Mouse (Mus musculus) testis, adult 2 months (tissue): ENCODE measurements around the gene 4930523C07Rik. TPM values are rescaled to one million over a fixed set of nuclear protein-coding genes. Genes with fewer than 3 reads are reported as not detected.

Experiments
- H3K27ac ChIP-seq: fragments of 200-500 bp; 2 replicates; pipeline ENCODE4 v1.5.1; 2012; ENCODE audit warnings: low read depth, low read length; ENCODE audit not compliant: control insufficient read depth, insufficient read depth
- H3K27me3 ChIP-seq: fragments of 200-500 bp; 2 replicates; pipeline ENCODE4 v1.6.1; 2012; ENCODE audit warnings: mild to moderate bottlenecking, low read length, moderate library complexity; ENCODE audit not compliant: control insufficient read depth, insufficient read depth
- H3K36me3 ChIP-seq: fragments of 200-500 bp; 2 replicates; pipeline ENCODE4 v1.6.1; 2012; ENCODE audit warnings: mild to moderate bottlenecking, low read length; ENCODE audit not compliant: control insufficient read depth, insufficient read depth
- H3K4me1 ChIP-seq: fragments of 200-500 bp; 2 replicates; pipeline ENCODE4 v1.6.1; 2012; ENCODE audit warnings: low read length; ENCODE audit not compliant: control insufficient read depth, insufficient read depth
- H3K4me3 ChIP-seq: fragments of 200-500 bp; 2 replicates; pipeline ENCODE4 v1.5.1; 2012; ENCODE audit warnings: low read depth, mild to moderate bottlenecking, low read length, moderate library complexity, mixed read lengths; ENCODE audit not compliant: control insufficient read depth
- CTCF ChIP-seq: fragments of 200-500 bp; IDR thresholded peaks from 2 replicates; pipeline ENCODE4 v1.5.1; 2012; ENCODE audit warnings: low read depth, mild to moderate bottlenecking, inconsistent platforms, low read length, moderate library complexity; ENCODE audit not compliant: control insufficient read depth, insufficient read depth, insufficient replicate concordance
- POLR2A ChIP-seq: fragments of 200-500 bp; IDR thresholded peaks from 2 replicates; pipeline ENCODE4 v1.6.1; 2012; ENCODE audit warnings: low read depth, mild to moderate bottlenecking, inconsistent platforms, low read length, moderate library complexity; ENCODE audit not compliant: control insufficient read depth
- polyA plus RNA-seq: library from polyadenylated mRNA; depleted of rRNA; stranded (reverse); fragments of >200 nt; gene quantifications from 2 replicates; pipeline ENCODE4 v1.2.3, GENCODE M21; 2012

4930523C07Rik gene
- polyA plus RNA-seq, 1 experiment: 27.8 TPM

GRCm38 (mm10) chr1:160039951-160040645 is 4.1 kb upstream of the 4930523C07Rik start:
- Histone ChIP-seq H3K4me3 (no peak overlapping the region), H3K27ac (no peak overlapping the region), H3K4me1 (no peaks in the 10 kb centered on the region), H3K27me3 (no peaks in the 10 kb centered on the region), H3K36me3 (no peaks in the 10 kb centered on the region)
- TF ChIP-seq POLR2A (no peak), CTCF (no peak)

DNA sequence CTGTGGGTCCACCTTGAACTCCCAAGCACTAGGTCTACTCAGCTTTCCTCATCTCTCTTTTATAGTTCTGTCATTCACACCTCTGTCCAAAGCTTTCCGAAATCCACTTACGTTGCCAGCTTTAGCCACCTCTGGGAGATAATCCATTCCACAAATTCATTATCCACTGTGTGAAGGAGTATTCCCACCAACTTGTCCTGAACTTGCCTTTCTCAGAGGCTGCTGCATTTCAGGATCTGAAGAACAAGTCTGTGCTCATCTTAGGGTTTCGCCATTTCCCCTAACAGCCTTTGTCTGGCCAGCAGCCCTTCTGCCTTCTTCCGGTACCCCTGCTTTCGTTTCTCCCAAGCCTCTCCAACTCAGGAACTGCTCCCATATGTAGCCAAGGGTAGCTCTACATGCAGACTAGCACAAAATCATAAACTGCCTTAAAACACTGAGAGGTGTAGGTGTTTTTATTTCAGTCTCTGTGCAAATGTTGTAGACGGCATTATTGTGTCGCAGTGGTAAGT is 2.9 kb upstream of the 4930523C07Rik start:
- TF ChIP-seq POLR2A: no peak
- TF ChIP-seq CTCF: no peak
- no peaks in the 10 kb centered on the region for H3K4me1 ChIP-seq
- H3K27me3 ChIP-seq: no peaks in the 10 kb centered on the region
- no peak overlapping the region for H3K27ac ChIP-seq
- H3K4me3 ChIP-seq: peak overlapping the region; percentile 41
- no peaks in the 10 kb centered on the region for H3K36me3 ChIP-seq

DNA sequence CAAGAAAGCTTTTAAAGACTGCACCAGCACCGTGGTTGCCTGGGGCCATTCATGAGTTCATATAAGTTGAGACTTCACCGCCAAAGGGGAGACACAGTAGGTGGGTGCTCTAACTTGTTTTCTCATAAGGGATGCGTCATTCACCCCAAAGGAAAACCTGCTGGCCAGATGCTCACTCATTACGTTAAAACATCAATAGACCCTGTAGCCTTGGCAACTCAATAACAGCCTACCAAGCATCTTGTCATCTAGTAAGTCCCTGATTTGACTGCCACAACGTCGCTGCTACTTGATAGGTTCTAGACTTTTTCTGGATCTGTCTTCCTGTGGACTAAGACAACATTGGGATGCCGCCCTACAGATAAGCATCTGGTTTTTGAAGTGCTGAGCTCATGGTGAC is 1.8 kb upstream of the 4930523C07Rik start:
- Histone ChIP-seq H3K4me3 (peak overlapping the region; percentile 88; the same call in 1 of the 2 replicates), H3K4me1 (no peaks in the 10 kb centered on the region), H3K36me3 (no peaks in the 10 kb centered on the region), H3K27ac (no peak overlapping the region), H3K27me3 (no peaks in the 10 kb centered on the region)
- TF ChIP-seq POLR2A: no peak

GRCm38 (mm10) chr1:160043271-160043975 is 759 bp upstream of the 4930523C07Rik start:
- TF ChIP-seq CTCF (no peak), POLR2A (no peak)
- no peak overlapping the region for H3K27ac ChIP-seq
- H3K27me3 ChIP-seq: no peaks in the 10 kb centered on the region
- H3K4me1 ChIP-seq: no peaks in the 10 kb centered on the region
- H3K36me3 ChIP-seq: no peaks in the 10 kb centered on the region
- H3K4me3 ChIP-seq: peak overlapping the region; percentile 88

GRCm38 (mm10) chr1:160045056-160045715 is 1.0 kb downstream of the 4930523C07Rik start:
- Histone ChIP-seq H3K4me1 (peaks cover 3% of the 10 kb centered on the region; the same call in 1 of the 2 replicates), H3K27me3 (no peaks in the 10 kb centered on the region), H3K27ac (no peak overlapping the region), H3K36me3 (no peaks in the 10 kb centered on the region), H3K4me3 (peak overlapping the region; percentile 88)
- TF ChIP-seq POLR2A: no peak
- no peak for TF ChIP-seq CTCF

- Histone ChIP-seq H3K27ac (no peak overlapping the region), H3K4me3 (peak overlapping the region; percentile 72; the same call in 1 of the 2 replicates), H3K36me3 (no peaks in the 10 kb centered on the region), H3K4me1 (peaks cover 3% of the 10 kb centered on the region; the same call in 1 of the 2 replicates), H3K27me3 (no peaks in the 10 kb centered on the region)
- TF ChIP-seq CTCF: no peak
- TF ChIP-seq POLR2A: no peak
Observed at GRCm38 (mm10) chr1:160045971-160046370, 1.8 kb downstream of the 4930523C07Rik start.

DNA sequence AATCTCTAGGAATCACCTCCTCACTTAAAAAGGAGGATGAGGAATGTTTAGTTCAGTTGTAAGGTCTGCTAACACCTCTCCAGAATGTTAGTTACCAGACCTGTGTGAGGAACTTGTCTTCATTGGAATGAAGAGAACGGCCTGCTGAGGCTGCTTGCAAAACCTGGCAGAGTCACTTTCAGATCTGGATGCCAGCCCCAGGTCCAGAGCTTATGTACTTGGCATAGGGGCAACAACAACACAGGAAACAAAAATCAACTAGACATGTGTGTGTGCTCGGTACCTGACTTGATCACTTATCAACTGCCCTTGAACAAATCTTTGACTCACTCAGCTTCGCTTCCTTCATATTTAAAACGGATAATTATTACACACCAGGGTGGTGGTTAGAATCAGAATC is 2.6 kb downstream of the 4930523C07Rik start:
- H3K4me3 ChIP-seq: peak overlapping the region; percentile 52; the same call in 1 of the 2 replicates
- no peak overlapping the region for H3K27ac ChIP-seq
- TF ChIP-seq CTCF: no peak
- TF ChIP-seq POLR2A: no peak
- no peaks in the 10 kb centered on the region for H3K27me3 ChIP-seq
- H3K36me3 ChIP-seq: no peaks in the 10 kb centered on the region
- H3K4me1 ChIP-seq: peaks cover 3% of the 10 kb centered on the region; the same call in 1 of the 2 replicates

GRCm38 (mm10) chr1:160047481-160047931 is 3.3 kb downstream of the 4930523C07Rik start:
- no peak overlapping the region for H3K27ac ChIP-seq
- no peaks in the 10 kb centered on the region for H3K36me3 ChIP-seq
- peak overlapping the region; percentile 46 for H3K4me3 ChIP-seq
- no peak for TF ChIP-seq POLR2A
- TF ChIP-seq CTCF: no peak
- H3K27me3 ChIP-seq: no peaks in the 10 kb centered on the region
- H3K4me1 ChIP-seq: peaks cover 3% of the 10 kb centered on the region; the same call in 1 of the 2 replicates
